Mouse (Mus musculus) thymus, adult 2 months (tissue): Measurements from ENCODE around the gene Ddx20.

Experiments used
- CTCF ChIP-seq: fragments of 200-500 bp; IDR thresholded peaks from 2 replicates; pipeline ENCODE4 v1.5.1; 2012; ENCODE audit warnings: mild to moderate bottlenecking, control low read depth, low read length, moderate library complexity, borderline replicate concordance; ENCODE audit not compliant: control insufficient read depth, poor library complexity, insufficient read depth; ENCODE audit errors: extremely low read depth
- POLR2A ChIP-seq: fragments of 200-500 bp; IDR thresholded peaks from 2 replicates; pipeline ENCODE4 v1.6.1; 2012; ENCODE audit warnings: mild to moderate bottlenecking, low read length, control low read depth, moderate library complexity; ENCODE audit not compliant: control insufficient read depth, poor library complexity, insufficient read depth; ENCODE audit errors: extremely low read depth

GRCm38 (mm10) chr3:105696387-105697147, 9.2 kb upstream of the Ddx20 start:
- TF ChIP-seq CTCF (no peak), POLR2A (no peak)
